Mouse (Mus musculus): ENCODE measurements at regions not wholly inside any gene's neighbourhood (a gene's known extent, or its start where the extent isn't known, plus 50 kb on each side); places are given as distances from the start of the nearest gene placed in this dataset.

GRCm38 (mm10) chr2:105454353-105454752 is 55.2 kb upstream of the Rcn1 start:
- no peaks in the 10 kb centered on the region for H3K36me3 ChIP-seq (ENCODE audit: poor library complexity, severe bottlenecking)
- 59% methylated on average over 2 of the region's 2 CpGs for WGBS

GRCm38 (mm10) chr2:105454836-105455235 is 55.7 kb upstream of the Rcn1 start:
- Histone ChIP-seq H3K9ac (no peak overlapping the region), H3K27ac (no peak overlapping the region), H3K27me3 (no peaks in the 10 kb centered on the region), H3K4me3 (no peak overlapping the region), H3K4me1 (no peaks in the 10 kb centered on the region), H3K9me3 (replicated peaks) (no peaks in the 10 kb centered on the region), H3K36me3 (ENCODE audit: poor library complexity, severe bottlenecking) (no peaks in the 10 kb centered on the region), H3K4me2 (no peak overlapping the region)
- no peak for ATAC-seq

More at GRCm38 (mm10) chr2:105454353-105454752, 55.2 kb upstream of the Rcn1 start:
- no peak overlapping the region for H3K4me2 ChIP-seq
- ATAC-seq: no peak
- H3K4me3 ChIP-seq: no peak overlapping the region
- no peaks in the 10 kb centered on the region for H3K4me1 ChIP-seq
- H3K9me3 ChIP-seq (replicated peaks): no peaks in the 10 kb centered on the region
- no peaks in the 10 kb centered on the region for H3K27me3 ChIP-seq
- H3K27ac ChIP-seq: no peak overlapping the region
- H3K9ac ChIP-seq: no peak overlapping the region

GRCm38 (mm10) chr2:105458643-105459042 is 59.5 kb upstream of the Rcn1 start:
- Histone ChIP-seq H3K4me2 (no peak overlapping the region), H3K4me3 (no peak overlapping the region), H3K27me3 (no peaks in the 10 kb centered on the region), H3K4me1 (no peaks in the 10 kb centered on the region), H3K27ac (no peak overlapping the region), H3K9ac (no peak overlapping the region), H3K36me3 (ENCODE audit: poor library complexity, severe bottlenecking) (no peaks in the 10 kb centered on the region), H3K9me3 (replicated peaks) (no peaks in the 10 kb centered on the region)
- 92% methylated on average over 4 of the region's 4 CpGs for WGBS
- ATAC-seq: no peak

GRCm38 (mm10) chr2:105459512-105459911 is 60.4 kb upstream of the Rcn1 start:
- no peak for ATAC-seq
- H3K4me1 ChIP-seq: no peaks in the 10 kb centered on the region
- H3K27ac ChIP-seq: no peak overlapping the region
- no peak overlapping the region for H3K4me3 ChIP-seq
- H3K36me3 ChIP-seq (ENCODE audit: poor library complexity, severe bottlenecking): no peaks in the 10 kb centered on the region
- no peaks in the 10 kb centered on the region for H3K9me3 ChIP-seq (replicated peaks)
- 81% methylated on average over 9 of the region's 9 CpGs for WGBS
- no peak overlapping the region for H3K4me2 ChIP-seq
- H3K27me3 ChIP-seq: no peaks in the 10 kb centered on the region
- no peak overlapping the region for H3K9ac ChIP-seq

GRCm38 (mm10) chr2:105465630-105466029 is 66.5 kb upstream of the Rcn1 start:
- no peak overlapping the region for H3K27ac ChIP-seq
- no peak overlapping the region for H3K4me3 ChIP-seq
- H3K9me3 ChIP-seq (replicated peaks): no peaks in the 10 kb centered on the region
- H3K27me3 ChIP-seq: 0 out of 2 replicates have a peak, but pooled peaks cover 4% of the 10 kb centered on the region
- H3K36me3 ChIP-seq (ENCODE audit: poor library complexity, severe bottlenecking): no peaks in the 10 kb centered on the region
- no peak overlapping the region for H3K9ac ChIP-seq
- 81% methylated on average over 6 of the region's 6 CpGs for WGBS
- H3K4me1 ChIP-seq: 0 out of 2 replicates have a peak, but pooled peaks cover 6% of the 10 kb centered on the region
- no peak for ATAC-seq
- H3K4me2 ChIP-seq: no peak overlapping the region

- no peaks in the 10 kb centered on the region for H3K9me3 ChIP-seq (replicated peaks)
- no peak overlapping the region for H3K4me2 ChIP-seq
- 0 out of 2 replicates have a peak, but pooled peaks cover 4% of the 10 kb centered on the region for H3K27me3 ChIP-seq
- no peak overlapping the region for H3K4me3 ChIP-seq
- no peak overlapping the region for H3K9ac ChIP-seq
- H3K4me1 ChIP-seq: 0 out of 2 replicates have a peak, but pooled peaks cover 6% of the 10 kb centered on the region
- no peak overlapping the region for H3K27ac ChIP-seq
- peak; percentile 58 for ATAC-seq
- 28% methylated on average over 5 of the region's 5 CpGs for WGBS
- no peaks in the 10 kb centered on the region for H3K36me3 ChIP-seq (ENCODE audit: poor library complexity, severe bottlenecking)
Observed at GRCm38 (mm10) chr2:105468930-105469329, 69.8 kb upstream of the Rcn1 start.

- Histone ChIP-seq H3K27me3 (no peaks in the 10 kb centered on the region), H3K27ac (no peak overlapping the region), H3K4me3 (no peak overlapping the region), H3K4me2 (no peak overlapping the region), H3K9ac (no peak overlapping the region), H3K9me3 (replicated peaks) (no peaks in the 10 kb centered on the region), H3K36me3 (ENCODE audit: poor library complexity, severe bottlenecking) (no peaks in the 10 kb centered on the region), H3K4me1 (no peaks in the 10 kb centered on the region)
- WGBS: 85% methylated on average over 7 of the region's 7 CpGs
- 0 out of 2 replicates have a peak, but pooled peaks have one; percentile 33 for ATAC-seq
Observed at GRCm38 (mm10) chr2:105476028-105476677, 77.0 kb upstream of the Rcn1 start.

- Histone ChIP-seq H3K27ac (no peak overlapping the region), H3K4me3 (no peak overlapping the region), H3K9ac (no peak overlapping the region), H3K9me3 (replicated peaks) (no peaks in the 10 kb centered on the region), H3K36me3 (ENCODE audit: poor library complexity, severe bottlenecking) (no peaks in the 10 kb centered on the region), H3K4me2 (no peak overlapping the region), H3K4me1 (peaks cover 12% of the 10 kb centered on the region), H3K27me3 (no peaks in the 10 kb centered on the region)
- 36% methylated on average over 11 of the region's 11 CpGs for WGBS
- no peak for ATAC-seq
Observed at GRCm38 (mm10) chr2:105481990-105482592, 83.0 kb upstream of the Rcn1 start.

- Histone ChIP-seq H3K27ac (no peak overlapping the region), H3K9me3 (replicated peaks) (no peaks in the 10 kb centered on the region), H3K36me3 (ENCODE audit: poor library complexity, severe bottlenecking) (no peaks in the 10 kb centered on the region), H3K4me2 (no peak overlapping the region), H3K4me3 (no peak overlapping the region), H3K9ac (no peak overlapping the region), H3K27me3 (no peaks in the 10 kb centered on the region), H3K4me1 (peaks cover 12% of the 10 kb centered on the region)
- ATAC-seq: no peak
- WGBS: 84% methylated on average over 3 of the region's 3 CpGs
Observed at GRCm38 (mm10) chr2:105484496-105484895, 85.4 kb upstream of the Rcn1 start.

- H3K9ac ChIP-seq: no peak overlapping the region
- no peaks in the 10 kb centered on the region for H3K36me3 ChIP-seq (ENCODE audit: poor library complexity, severe bottlenecking)
- no peak for ATAC-seq
- H3K9me3 ChIP-seq (replicated peaks): no peaks in the 10 kb centered on the region
- H3K27me3 ChIP-seq: no peaks in the 10 kb centered on the region
- H3K27ac ChIP-seq: no peak overlapping the region
- H3K4me3 ChIP-seq: no peak overlapping the region
- H3K4me1 ChIP-seq: peaks cover 12% of the 10 kb centered on the region
- WGBS: 83% methylated on average over 8 of the region's 8 CpGs
- no peak overlapping the region for H3K4me2 ChIP-seq
Observed at GRCm38 (mm10) chr2:105485286-105485685, 86.2 kb upstream of the Rcn1 start.

GRCm38 (mm10) chr2:105495796-105496195 is 96.7 kb upstream of the Rcn1 start:
- H3K4me1 ChIP-seq: no peaks in the 10 kb centered on the region
- H3K36me3 ChIP-seq (ENCODE audit: poor library complexity, severe bottlenecking): no peaks in the 10 kb centered on the region
- H3K4me2 ChIP-seq: no peak overlapping the region
- WGBS: 79% methylated on average over 13 of the region's 13 CpGs
- no peak overlapping the region for H3K9ac ChIP-seq
- no peak for ATAC-seq
- no peaks in the 10 kb centered on the region for H3K9me3 ChIP-seq (replicated peaks)
- H3K27me3 ChIP-seq: 0 out of 2 replicates have a peak, but pooled peaks cover 2% of the 10 kb centered on the region
- H3K4me3 ChIP-seq: no peak overlapping the region
- no peak overlapping the region for H3K27ac ChIP-seq

GRCm38 (mm10) chr2:105504197-105504596 is 105.1 kb upstream of the Rcn1 start:
- Histone ChIP-seq H3K4me1 (no peaks in the 10 kb centered on the region), H3K27ac (no peak overlapping the region), H3K9me3 (replicated peaks) (no peaks in the 10 kb centered on the region), H3K36me3 (ENCODE audit: poor library complexity, severe bottlenecking) (no peaks in the 10 kb centered on the region), H3K27me3 (no peaks in the 10 kb centered on the region), H3K4me2 (no peak overlapping the region), H3K4me3 (no peak overlapping the region), H3K9ac (no peak overlapping the region)
- WGBS: 63% methylated on average over 2 of the region's 2 CpGs
- ATAC-seq: no peak

GRCm38 (mm10) chr2:105505554-105505953 is 106.4 kb upstream of the Rcn1 start:
- Histone ChIP-seq H3K4me2 (no peak overlapping the region), H3K9ac (no peak overlapping the region), H3K27ac (no peak overlapping the region), H3K27me3 (no peaks in the 10 kb centered on the region), H3K9me3 (replicated peaks) (no peaks in the 10 kb centered on the region), H3K4me3 (no peak overlapping the region), H3K36me3 (ENCODE audit: poor library complexity, severe bottlenecking) (no peaks in the 10 kb centered on the region), H3K4me1 (no peaks in the 10 kb centered on the region)
- WGBS: 84% methylated on average over 4 of the region's 4 CpGs
- ATAC-seq: no peak
